Mouse (Mus musculus): ENCODE measurements around the gene Glycam1.

GRCm38 (mm10) chr15:103535030-103535429, 29.9 kb downstream of the Glycam1 start:
- TF ChIP-seq CTCF (IDR thresholded peaks at IDR 0.05; ENCODE audit: low read depth) (no peak), EP300 (optimal IDR thresholded peaks at IDR 0.05) (no peak)
